Mouse (Mus musculus) spleen, adult 2 months (tissue): ENCODE data around the gene Ppp1r14b. TPM values are rescaled to one million over a fixed set of nuclear protein-coding genes. Genes with fewer than 3 reads are reported as not detected.

Experiments used
- DNase-seq, 2 experiments: peaks; one replicate each; pipeline versions ENCODE4 v3.0.0 to v3.0.0-alpha.2; 2012 to 2021; ENCODE audit warnings: low spot score in 2 of 2, low read depth in 1 of 2
- H3K27ac ChIP-seq: fragments of 200-500 bp; 2 replicates; pipeline ENCODE4 v1.5.1; 2012; ENCODE audit warnings: low read length, inconsistent platforms; ENCODE audit not compliant: insufficient read depth
- H3K27me3 ChIP-seq: fragments of 200-500 bp; 2 replicates; pipeline ENCODE4 v1.6.1; 2012; ENCODE audit warnings: mild to moderate bottlenecking, moderate library complexity, low read length, inconsistent platforms; ENCODE audit not compliant: control insufficient read depth, insufficient read depth
- H3K36me3 ChIP-seq: fragments of 200-500 bp; 2 replicates; pipeline ENCODE4 v1.6.1; 2012; ENCODE audit warnings: mild to moderate bottlenecking, low read length, inconsistent platforms; ENCODE audit not compliant: control insufficient read depth, insufficient read depth
- H3K4me1 ChIP-seq: fragments of 200-500 bp; 2 replicates; pipeline ENCODE4 v1.6.1; 2011; ENCODE audit warnings: inconsistent platforms; ENCODE audit not compliant: control insufficient read depth, insufficient read depth, insufficient read length
- H3K4me3 ChIP-seq: fragments of 200-500 bp; 2 replicates; pipeline ENCODE4 v1.5.1; 2011; ENCODE audit warnings: mild to moderate bottlenecking, inconsistent platforms; ENCODE audit not compliant: insufficient read depth, insufficient read length; ENCODE audit errors: extremely low read depth
- CTCF ChIP-seq: fragments of 200-500 bp; IDR thresholded peaks from 2 replicates; pipeline ENCODE4 v1.5.1; 2011; ENCODE audit warnings: mild to moderate bottlenecking, inconsistent platforms; ENCODE audit not compliant: insufficient read depth, insufficient read length, insufficient replicate concordance; ENCODE audit errors: extremely low read depth
- POLR2A ChIP-seq: fragments of 200-500 bp; IDR thresholded peaks from 2 replicates; pipeline ENCODE4 v1.6.1; 2011; ENCODE audit warnings: low read depth, low read length, inconsistent platforms
- WGBS: fragments of 180-500 bp; shearing (Covaris S2); methylation state at CpG from one replicate; pipeline ENCODE4 v1.1.7; 2018; 5-methylcytosine and 5-hydroxymethylcytosine counted together
- polyA plus RNA-seq: library from polyadenylated mRNA; depleted of rRNA; stranded (reverse); fragments of >200 nt; gene quantifications from 2 replicates; pipeline ENCODE4 v1.2.3, GENCODE M21; 2012

Ppp1r14b gene
- polyA plus RNA-seq, 1 experiment = 69.0 TPM

- Histone ChIP-seq H3K4me3 (no peak overlapping the region), H3K27me3 (no peaks in the 10 kb centered on the region), H3K4me1 (peaks cover 18% of the 10 kb centered on the region), H3K36me3 (peaks cover 4% of the 10 kb centered on the region; the same call in 1 of the 2 replicates), H3K27ac (no peak overlapping the region)
- DNase-seq = no peak
- TF ChIP-seq CTCF (no peak), POLR2A (no peak)
- 90% methylated on average over 13 of the region's 13 CpGs for WGBS
These were observed 3.2 kb downstream of the Ppp1r14b start for GRCm38 (mm10) chr19:6977759-6978638.

DNA sequence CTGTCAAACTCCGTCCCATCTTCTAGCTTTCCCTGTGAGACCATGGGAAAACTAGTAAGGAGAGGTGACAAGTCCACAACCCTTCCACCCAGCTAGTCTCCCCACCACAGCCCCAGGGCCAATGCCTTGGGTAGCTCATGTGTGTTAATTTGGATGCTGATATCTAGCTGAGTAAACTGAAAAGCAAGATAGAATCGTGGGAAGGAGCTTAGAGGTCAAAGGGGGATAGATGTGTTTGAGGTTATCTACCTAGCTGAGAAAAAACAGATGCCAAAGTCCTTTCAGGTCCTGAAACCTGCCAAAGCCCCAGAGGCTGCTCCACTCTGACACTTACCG is 3.8 kb downstream of the Ppp1r14b start:
- H3K27ac ChIP-seq = no peak overlapping the region
- no peaks in the 10 kb centered on the region for H3K27me3 ChIP-seq
- 59% methylated on average over 3 of the region's 3 CpGs for WGBS
- no peak overlapping the region for H3K4me3 ChIP-seq
- peaks cover 4% of the 10 kb centered on the region; the same call in 1 of the 2 replicates for H3K36me3 ChIP-seq
- peaks cover 18% of the 10 kb centered on the region for H3K4me1 ChIP-seq
- TF ChIP-seq CTCF (no peak), POLR2A (no peak)
- no peak for DNase-seq

DNA sequence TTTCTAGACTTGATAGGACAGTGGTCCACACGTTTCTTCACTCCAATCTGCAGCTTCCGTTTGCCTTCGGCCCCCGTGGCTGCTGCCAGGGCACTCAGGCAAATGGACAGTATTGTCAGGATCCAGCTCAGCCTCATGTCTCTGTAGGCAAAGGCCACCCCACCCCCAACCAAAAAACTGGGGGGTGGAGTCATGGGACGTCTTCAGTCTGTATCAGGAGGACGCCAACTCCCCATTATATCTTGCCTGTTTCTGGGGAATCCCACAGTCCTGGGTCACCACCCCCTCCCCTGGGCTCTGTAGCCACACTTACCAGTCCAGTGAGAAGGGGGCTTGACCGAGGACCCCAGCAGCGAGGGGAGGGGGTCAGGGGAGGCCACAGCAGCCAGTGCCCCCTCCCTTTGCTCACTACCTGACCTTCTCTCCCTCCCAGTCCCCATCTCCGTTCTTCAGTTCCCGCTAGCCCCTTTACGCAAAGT is 4.3 kb downstream of the Ppp1r14b start:
- TF ChIP-seq CTCF (no peak), POLR2A (no peak)
- Histone ChIP-seq H3K4me3 (peak overlapping the region; percentile 64), H3K36me3 (peaks cover 4% of the 10 kb centered on the region; the same call in 1 of the 2 replicates), H3K27me3 (no peaks in the 10 kb centered on the region), H3K4me1 (peaks cover 14% of the 10 kb centered on the region), H3K27ac (peak overlapping the region; percentile 80)
- 21% methylated on average over 11 of the region's 11 CpGs for WGBS
- peak in 1 of 2 experiments; percentile 32 for DNase-seq

GRCm38 (mm10) chr19:6979486-6980380 is 5.0 kb downstream of the Ppp1r14b start:
- 1% methylated on average over 55 of the region's 59 CpGs for WGBS
- peak; percentile 99 for DNase-seq
- no peak for TF ChIP-seq POLR2A
- TF ChIP-seq CTCF = peak; percentile 54
- Histone ChIP-seq H3K4me3 (peak overlapping the region; percentile 81), H3K27ac (peak overlapping the region; percentile 86), H3K4me1 (peaks cover 13% of the 10 kb centered on the region; the same call in 1 of the 2 replicates), H3K36me3 (peaks cover 4% of the 10 kb centered on the region; the same call in 1 of the 2 replicates), H3K27me3 (no peaks in the 10 kb centered on the region)

GRCm38 (mm10) chr19:6980381-6981093 is 5.8 kb downstream of the Ppp1r14b start, which contains the start of gene Fkbp2:
Gene Fkbp2 (minus strand): TSS chr19:6980501.
- under 1% methylated on average over 38 of the region's 38 CpGs for WGBS
- Histone ChIP-seq H3K4me1 (peaks cover 13% of the 10 kb centered on the region; the same call in 1 of the 2 replicates), H3K36me3 (peaks cover 4% of the 10 kb centered on the region; the same call in 1 of the 2 replicates), H3K4me3 (peak within 1 kb of the TSS; percentile 91), H3K27ac (peak within 1 kb of the TSS; percentile 92), H3K27me3 (no peaks in the 10 kb centered on the region)
- TF ChIP-seq POLR2A (peak; percentile 89), CTCF (no peak)
- DNase-seq = peak; percentile 97 to 98

DNA sequence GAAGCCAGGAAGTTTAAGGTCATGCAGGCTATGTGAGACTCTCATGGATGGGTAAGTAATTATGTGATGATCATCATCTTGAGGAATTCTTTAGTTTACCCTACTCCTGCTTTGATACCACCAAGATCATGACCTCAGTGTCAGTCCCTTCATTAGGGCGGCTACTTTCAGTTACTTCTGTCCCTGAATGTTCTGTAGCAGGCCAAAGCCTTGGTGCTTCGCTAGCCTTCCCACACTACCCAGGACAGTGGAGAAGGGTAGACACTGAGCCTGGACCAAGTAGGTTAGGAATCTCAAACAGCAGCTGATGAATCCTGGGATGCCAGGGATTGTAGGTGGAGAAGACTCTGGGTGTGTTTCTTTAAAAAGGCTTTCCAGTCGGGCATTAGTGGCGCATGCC is 6.7 kb downstream of the Ppp1r14b start:
- 96% methylated on average over 4 of the region's 4 CpGs for WGBS
- H3K4me1 ChIP-seq = peaks cover 13% of the 10 kb centered on the region; the same call in 1 of the 2 replicates
- TF ChIP-seq CTCF (no peak), POLR2A (no peak)
- H3K36me3 ChIP-seq = peaks cover 4% of the 10 kb centered on the region; the same call in 1 of the 2 replicates
- no peak overlapping the region for H3K27ac ChIP-seq
- no peaks in the 10 kb centered on the region for H3K27me3 ChIP-seq
- H3K4me3 ChIP-seq = no peak overlapping the region
- no peak for DNase-seq
